Mouse (Mus musculus) cerebellum, adult 9-11 months (tissue): ENCODE results near the gene Cts8.
A peak's percentile ranks its signal among the peaks of the same experiment; 100 is the strongest.

Experiments
- DNase-seq: peaks from one replicate; pipeline ENCODE4 v3.0.0; 2022

The Cts8 gene

DNA sequence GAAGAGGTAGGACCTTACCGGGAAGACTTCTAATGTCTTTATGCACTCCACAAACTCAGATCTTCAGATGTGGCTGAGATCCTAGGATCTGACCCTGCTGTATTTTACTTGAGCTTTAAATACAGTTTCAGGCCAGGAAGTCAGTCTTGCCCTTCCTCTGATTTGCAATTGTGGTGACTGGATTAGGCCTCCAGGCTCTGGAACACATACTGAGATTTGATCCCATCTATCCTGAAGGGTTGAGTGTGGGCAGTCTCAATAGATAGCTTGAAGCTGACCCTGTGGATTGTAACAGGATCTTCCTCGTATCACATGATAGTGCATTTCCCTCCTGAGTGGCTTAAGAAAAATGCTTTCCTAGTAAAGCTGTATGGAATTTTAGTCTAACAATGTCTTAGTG lies at the start of gene Cts8:
Gene Cts8, minus strand, starts transcription at position 101 of the 400 bp plus-strand sequence.
- DNase-seq = no peak

GRCm38 (mm10) chr13:61288739-61289138 lies 33.6 kb upstream of the Cts8 start, which contains the start of gene Gm49398:
Gene Gm49398 (minus strand): TSS chr13:61288839.
- no peak for DNase-seq

GRCm38 (mm10) chr13:61241076-61241947 lies 13.8 kb downstream of the Cts8 start:
- peak; percentile 2 for DNase-seq

GRCm38 (mm10) chr13:61203310-61203709 lies 51.8 kb downstream of the Cts8 start, which contains the start of gene Cts6:
Gene Cts6 (minus strand): TSS chr13:61203410.
- DNase-seq = no peak
